Mouse (Mus musculus): Measurements from ENCODE around the gene Unc50. TPM values are rescaled to one million over a fixed set of nuclear protein-coding genes. Genes with fewer than 3 reads are reported as not detected.

Unc50 gene
- polyA plus RNA-seq, 1 experiment from 2014 or later: 142 TPM

DNA sequence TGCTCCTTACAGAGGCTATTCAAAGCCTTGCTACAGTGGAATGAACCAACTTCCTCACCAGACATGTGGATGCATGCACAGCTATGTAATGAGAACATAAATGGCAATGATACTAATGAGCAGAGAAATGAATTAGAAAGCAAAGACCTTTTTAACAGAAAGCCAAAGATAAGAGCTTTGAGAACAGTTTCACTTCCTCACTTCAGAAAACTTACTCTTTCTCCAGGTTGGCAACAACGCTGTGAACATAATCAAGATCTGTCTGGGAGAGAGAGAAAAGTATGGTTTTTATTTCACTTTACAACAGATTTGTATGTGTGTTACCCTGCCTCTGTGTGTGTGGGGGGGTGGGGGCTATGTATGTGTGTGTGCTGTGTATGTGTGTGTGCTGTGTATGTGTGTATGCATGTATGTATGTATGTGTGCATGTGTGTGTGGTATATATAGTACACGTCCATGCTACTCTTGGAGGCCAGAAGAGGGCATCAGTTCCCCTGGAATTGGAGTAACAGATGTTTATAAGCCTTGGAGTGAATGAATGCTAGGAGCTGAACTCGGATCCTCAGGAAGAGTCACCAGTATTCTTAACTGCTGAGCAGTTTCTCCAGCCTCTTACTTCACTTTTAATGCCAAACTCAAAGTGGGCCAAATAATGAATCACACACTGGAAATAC lies 36.5 kb downstream of the Unc50 start:
- no peaks in the 10 kb centered on the region for H3K4me1 ChIP-seq (ENCODE audit: control insufficient read depth, insufficient read depth, low read length)
- H3K4me2 ChIP-seq (ENCODE audit: low read depth, low read length): no peak overlapping the region
- ATAC-seq (ENCODE audit: low read depth): no peak
- H3K27me3 ChIP-seq (replicated peaks; ENCODE audit: control insufficient read depth, insufficient read depth, low read length): no peaks in the 10 kb centered on the region
- H3K9ac ChIP-seq (ENCODE audit: low read depth, low read length): no peak overlapping the region
- H3K36me3 ChIP-seq (ENCODE audit: control insufficient read depth, insufficient read depth, low read length): 0 out of 2 replicates have a peak, but pooled peaks cover 4% of the 10 kb centered on the region
- no peak overlapping the region for H3K27ac ChIP-seq (replicated peaks; ENCODE audit: low read depth, low read length)
- H3K4me3 ChIP-seq (ENCODE audit: low read depth, low read length): no peak overlapping the region
- DNase-seq (ENCODE audit: low spot score): no peak
- H3K9me3 ChIP-seq (ENCODE audit: control insufficient read depth, low read length): no peaks in the 10 kb centered on the region
- WGBS: 90% methylated on average over 3 of the region's 3 CpGs

DNA sequence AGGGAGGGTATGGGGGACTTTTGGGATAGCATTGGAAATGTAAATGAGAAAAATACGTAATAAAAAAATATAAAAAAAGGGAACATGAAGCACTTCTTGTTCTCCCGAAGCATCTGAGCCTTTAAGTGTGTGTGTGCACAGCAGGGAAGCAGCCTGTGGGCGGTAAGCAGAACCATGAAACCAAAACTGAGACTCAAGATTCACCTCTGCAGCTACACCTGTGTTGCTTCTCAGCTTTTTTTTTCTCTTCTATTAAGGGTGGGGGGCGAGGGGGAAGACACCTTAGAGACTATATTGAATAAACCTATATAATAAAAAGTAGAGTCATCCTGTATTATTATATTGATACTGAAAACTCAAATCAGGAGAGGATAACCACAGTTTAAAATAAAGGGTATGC lies 37.9 kb downstream of the Unc50 start:
- H3K9me3 ChIP-seq (ENCODE audit: control insufficient read depth, low read length): no peaks in the 10 kb centered on the region
- H3K4me1 ChIP-seq (ENCODE audit: control insufficient read depth, insufficient read depth, low read length): no peaks in the 10 kb centered on the region
- H3K4me2 ChIP-seq (ENCODE audit: low read depth, low read length): no peak overlapping the region
- no peak overlapping the region for H3K9ac ChIP-seq (ENCODE audit: low read depth, low read length)
- no peak for DNase-seq (ENCODE audit: low spot score)
- H3K4me3 ChIP-seq (ENCODE audit: low read depth, low read length): no peak overlapping the region
- no peaks in the 10 kb centered on the region for H3K36me3 ChIP-seq (ENCODE audit: control insufficient read depth, insufficient read depth, low read length)
- no peaks in the 10 kb centered on the region for H3K27me3 ChIP-seq (replicated peaks; ENCODE audit: control insufficient read depth, insufficient read depth, low read length)
- ATAC-seq (ENCODE audit: low read depth): no peak
- no peak overlapping the region for H3K27ac ChIP-seq (replicated peaks; ENCODE audit: low read depth, low read length)
- WGBS: 85% methylated on average over 4 of the region's 4 CpGs

DNA sequence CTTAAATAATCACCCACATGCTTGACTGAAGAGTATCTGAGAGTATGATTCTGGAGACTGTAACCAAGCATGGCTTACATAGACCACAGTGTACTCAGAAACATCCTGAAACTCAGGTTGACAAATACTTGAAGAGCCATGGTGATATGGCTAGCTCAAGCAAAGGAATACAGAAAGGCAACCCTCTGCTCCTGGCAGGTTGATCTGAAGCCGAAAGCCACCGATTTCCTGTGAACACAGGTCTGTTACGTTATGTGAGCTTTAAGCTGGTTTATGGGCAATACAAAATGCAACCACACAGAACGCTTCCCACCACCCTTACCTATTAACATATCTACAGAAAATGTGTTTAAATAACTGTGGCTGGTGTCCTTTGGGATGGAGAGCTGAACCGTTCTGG lies 39.1 kb downstream of the Unc50 start:
- no peak for ATAC-seq (ENCODE audit: low read depth)
- Histone ChIP-seq H3K36me3 (ENCODE audit: control insufficient read depth, insufficient read depth, low read length) (no peaks in the 10 kb centered on the region), H3K27ac (replicated peaks; ENCODE audit: low read depth, low read length) (no peak overlapping the region), H3K9ac (ENCODE audit: low read depth, low read length) (no peak overlapping the region), H3K9me3 (ENCODE audit: control insufficient read depth, low read length) (no peaks in the 10 kb centered on the region), H3K4me3 (ENCODE audit: low read depth, low read length) (no peak overlapping the region), H3K27me3 (replicated peaks; ENCODE audit: control insufficient read depth, insufficient read depth, low read length) (no peaks in the 10 kb centered on the region), H3K4me1 (ENCODE audit: control insufficient read depth, insufficient read depth, low read length) (no peaks in the 10 kb centered on the region), H3K4me2 (ENCODE audit: low read depth, low read length) (no peak overlapping the region)
- 89% methylated on average over 5 of the region's 5 CpGs for WGBS
- DNase-seq (ENCODE audit: low spot score): no peak

DNA sequence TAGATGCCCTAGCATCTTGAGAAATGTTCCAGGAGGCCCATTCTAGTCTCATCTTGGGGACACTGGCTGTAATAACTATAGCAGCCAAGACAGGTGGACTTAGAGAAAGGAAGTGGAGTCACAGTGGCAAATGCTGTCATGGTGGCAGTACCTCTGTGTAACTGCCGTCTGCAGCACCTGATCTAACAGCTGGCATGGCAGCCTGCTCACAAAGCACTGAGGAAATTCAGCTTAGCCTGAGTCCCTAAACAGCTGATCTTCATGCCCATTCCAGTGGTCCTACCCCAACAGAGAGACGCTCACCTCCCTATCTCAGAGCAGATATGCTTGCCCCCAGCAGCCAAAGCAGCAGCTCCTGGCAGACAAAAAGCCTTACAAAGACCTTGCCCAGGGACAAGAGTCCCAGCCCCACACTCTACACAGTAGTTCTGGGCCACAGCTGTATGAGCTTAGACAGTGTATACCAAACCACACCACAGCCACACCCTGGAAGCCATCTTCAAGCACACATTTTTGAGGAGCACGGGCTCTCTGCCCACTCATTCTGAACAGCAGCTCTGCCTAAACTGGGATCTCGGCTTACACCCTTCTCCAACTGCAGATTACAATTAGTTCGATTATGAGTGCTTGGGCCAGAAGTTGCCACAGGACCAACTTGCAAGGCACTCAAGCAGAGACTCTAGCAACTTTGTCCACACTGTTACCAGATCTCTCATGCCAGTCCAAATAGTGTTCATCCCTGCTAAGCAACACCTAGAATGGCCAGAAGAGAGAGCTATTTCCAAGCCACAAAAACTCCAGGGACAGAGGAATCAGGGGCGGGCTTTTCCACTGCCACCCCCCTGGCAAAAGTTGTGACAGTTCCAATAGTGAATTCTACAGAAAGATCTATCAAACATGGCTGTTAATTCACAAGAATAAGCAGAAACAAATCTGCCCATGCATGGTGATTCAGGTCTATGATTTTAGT lies 41.5 kb downstream of the Unc50 start:
- Histone ChIP-seq H3K36me3 (ENCODE audit: control insufficient read depth, insufficient read depth, low read length) (no peaks in the 10 kb centered on the region), H3K9me3 (ENCODE audit: control insufficient read depth, low read length) (no peaks in the 10 kb centered on the region), H3K9ac (ENCODE audit: low read depth, low read length) (no peak overlapping the region), H3K4me3 (ENCODE audit: low read depth, low read length) (no peak overlapping the region), H3K27me3 (replicated peaks; ENCODE audit: control insufficient read depth, insufficient read depth, low read length) (no peaks in the 10 kb centered on the region), H3K4me2 (ENCODE audit: low read depth, low read length) (no peak overlapping the region), H3K4me1 (ENCODE audit: control insufficient read depth, insufficient read depth, low read length) (no peaks in the 10 kb centered on the region), H3K27ac (replicated peaks; ENCODE audit: low read depth, low read length) (no peak overlapping the region)
- WGBS: 75% methylated on average over 6 of the region's 6 CpGs
- no peak for ATAC-seq (ENCODE audit: low read depth)
- DNase-seq (ENCODE audit: low spot score): no peak

DNA sequence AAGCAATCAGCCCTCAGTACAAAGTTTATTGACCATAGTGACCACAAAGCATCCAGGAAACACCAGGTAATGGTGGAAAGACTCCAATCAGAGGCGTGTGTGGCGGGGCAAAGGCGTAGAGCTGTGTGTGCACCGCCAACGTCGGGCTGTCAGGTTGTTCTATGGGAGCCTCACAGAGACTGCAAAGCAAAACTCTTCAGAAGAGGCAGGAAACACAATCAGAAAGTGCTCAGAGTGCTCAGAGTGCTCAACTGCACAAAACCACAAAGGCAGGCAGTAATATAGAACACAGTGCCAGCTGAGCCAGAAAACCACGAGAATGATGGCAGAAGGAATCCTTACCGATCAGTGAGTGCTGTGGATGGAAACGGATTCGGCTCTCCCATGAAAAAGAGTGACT lies 43.3 kb downstream of the Unc50 start:
- H3K27ac ChIP-seq (replicated peaks; ENCODE audit: low read depth, low read length): no peak overlapping the region
- 74% methylated on average over 10 of the region's 10 CpGs for WGBS

DNA sequence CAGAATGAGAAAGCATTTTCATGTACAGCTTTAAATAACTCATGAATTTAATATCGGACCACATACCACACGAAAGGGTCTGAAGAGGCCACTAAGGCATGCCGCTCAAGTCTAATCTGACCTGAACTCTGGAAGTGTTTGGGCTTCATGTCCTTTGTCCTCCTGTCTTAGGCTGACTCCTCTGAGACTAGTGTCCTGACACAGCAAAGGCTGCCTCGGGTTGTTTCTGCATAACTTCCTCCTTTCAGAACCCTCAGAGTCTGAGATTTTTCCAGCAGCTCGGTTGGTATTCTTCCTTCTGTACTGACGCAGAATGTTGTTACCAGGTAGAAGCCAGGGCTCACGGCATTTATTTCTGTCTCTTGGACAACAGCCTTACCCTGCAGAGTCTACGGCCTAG lies 44.1 kb downstream of the Unc50 start:
- H3K36me3 ChIP-seq (ENCODE audit: control insufficient read depth, insufficient read depth, low read length): no peaks in the 10 kb centered on the region
- H3K9me3 ChIP-seq (ENCODE audit: control insufficient read depth, low read length): no peaks in the 10 kb centered on the region
- H3K4me2 ChIP-seq (ENCODE audit: low read depth, low read length): no peak overlapping the region
- WGBS: 73% methylated on average over 8 of the region's 8 CpGs
- no peak overlapping the region for H3K4me3 ChIP-seq (ENCODE audit: low read depth, low read length)
- no peak for ATAC-seq (ENCODE audit: low read depth)
- no peaks in the 10 kb centered on the region for H3K27me3 ChIP-seq (replicated peaks; ENCODE audit: control insufficient read depth, insufficient read depth, low read length)
- H3K9ac ChIP-seq (ENCODE audit: low read depth, low read length): no peak overlapping the region
- no peak overlapping the region; the same call in 1 of the 2 replicates for H3K27ac ChIP-seq (replicated peaks; ENCODE audit: low read depth, low read length)
- no peaks in the 10 kb centered on the region for H3K4me1 ChIP-seq (ENCODE audit: control insufficient read depth, insufficient read depth, low read length)
- DNase-seq (ENCODE audit: low spot score): no peak

More for the DNA sequence above, 43.3 kb downstream of the Unc50 start:
- Histone ChIP-seq H3K36me3 (ENCODE audit: control insufficient read depth, insufficient read depth, low read length) (no peaks in the 10 kb centered on the region), H3K9me3 (ENCODE audit: control insufficient read depth, low read length) (no peaks in the 10 kb centered on the region), H3K9ac (ENCODE audit: low read depth, low read length) (no peak overlapping the region), H3K4me3 (ENCODE audit: low read depth, low read length) (no peak overlapping the region), H3K27me3 (replicated peaks; ENCODE audit: control insufficient read depth, insufficient read depth, low read length) (no peaks in the 10 kb centered on the region), H3K4me1 (ENCODE audit: control insufficient read depth, insufficient read depth, low read length) (no peaks in the 10 kb centered on the region), H3K4me2 (ENCODE audit: low read depth, low read length) (no peak overlapping the region)
- no peak for ATAC-seq (ENCODE audit: low read depth)
- no peak for DNase-seq (ENCODE audit: low spot score)

DNA sequence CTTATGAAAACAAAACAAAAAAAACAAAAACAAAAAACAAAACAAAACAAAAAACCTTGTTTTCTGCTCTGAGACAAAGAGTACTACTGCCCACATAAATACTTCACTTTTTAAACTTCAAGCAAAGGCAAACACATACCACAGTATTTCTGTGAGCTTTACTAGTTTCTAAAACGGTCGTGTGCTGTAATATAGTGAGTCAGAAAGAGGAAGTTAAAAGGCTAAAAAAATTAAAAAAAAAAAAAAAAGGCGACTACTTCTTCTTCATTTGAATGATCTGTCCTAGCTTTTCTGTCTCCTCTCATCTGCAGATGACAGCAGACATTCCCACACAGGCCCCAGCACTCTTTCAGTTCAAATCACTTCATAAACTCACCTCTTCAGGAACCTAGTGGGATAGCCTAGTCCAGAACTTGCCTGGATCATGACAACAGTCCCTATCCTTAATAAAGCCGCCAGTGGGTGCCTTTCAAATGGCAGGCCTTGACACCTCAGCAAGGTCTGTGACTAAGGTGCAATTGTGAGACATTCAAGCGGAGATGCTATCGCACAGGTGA lies 44.8 kb downstream of the Unc50 start:
- Histone ChIP-seq H3K4me3 (ENCODE audit: low read depth, low read length) (no peak overlapping the region), H3K9me3 (ENCODE audit: control insufficient read depth, low read length) (no peaks in the 10 kb centered on the region), H3K27ac (replicated peaks; ENCODE audit: low read depth, low read length) (no peak overlapping the region), H3K27me3 (replicated peaks; ENCODE audit: control insufficient read depth, insufficient read depth, low read length) (no peaks in the 10 kb centered on the region), H3K9ac (ENCODE audit: low read depth, low read length) (no peak overlapping the region), H3K4me1 (ENCODE audit: control insufficient read depth, insufficient read depth, low read length) (no peaks in the 10 kb centered on the region), H3K36me3 (ENCODE audit: control insufficient read depth, insufficient read depth, low read length) (no peaks in the 10 kb centered on the region), H3K4me2 (ENCODE audit: low read depth, low read length) (no peak overlapping the region)
- no peak for ATAC-seq (ENCODE audit: low read depth)
- 89% methylated on average over 6 of the region's 6 CpGs for WGBS
- DNase-seq (ENCODE audit: low spot score): no peak

DNA sequence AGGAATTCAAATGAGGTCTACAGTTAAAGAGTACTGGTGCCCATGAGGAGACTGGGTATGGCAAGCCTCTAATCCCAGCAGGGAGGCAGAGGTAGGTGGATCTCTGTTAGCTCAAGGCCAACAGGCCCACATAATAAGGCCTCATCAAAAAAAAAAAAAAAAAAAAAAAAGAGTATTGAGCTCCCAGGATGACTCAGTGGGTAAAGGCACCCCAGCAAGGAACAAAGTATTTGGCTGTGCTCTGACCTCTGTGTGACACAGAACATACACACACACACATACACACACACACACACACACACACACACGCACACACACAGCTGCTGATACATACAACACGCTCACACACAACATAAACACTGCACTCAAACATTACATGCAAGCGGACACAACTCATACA lies 45.4 kb downstream of the Unc50 start:
- Histone ChIP-seq H3K27ac (replicated peaks; ENCODE audit: low read depth, low read length) (no peak overlapping the region), H3K9ac (ENCODE audit: low read depth, low read length) (no peak overlapping the region), H3K9me3 (ENCODE audit: control insufficient read depth, low read length) (no peaks in the 10 kb centered on the region), H3K4me2 (ENCODE audit: low read depth, low read length) (no peak overlapping the region), H3K36me3 (ENCODE audit: control insufficient read depth, insufficient read depth, low read length) (no peaks in the 10 kb centered on the region), H3K4me3 (ENCODE audit: low read depth, low read length) (no peak overlapping the region), H3K27me3 (replicated peaks; ENCODE audit: control insufficient read depth, insufficient read depth, low read length) (no peaks in the 10 kb centered on the region), H3K4me1 (ENCODE audit: control insufficient read depth, insufficient read depth, low read length) (no peaks in the 10 kb centered on the region)
- DNase-seq (ENCODE audit: low spot score): no peak
- WGBS: 85% methylated on average over 3 of the region's 3 CpGs
- no peak for ATAC-seq (ENCODE audit: low read depth)

Measured in embryonic facial prominence, embryonic 14.5 days (tissue).